Mouse (Mus musculus) myocyte (in vitro differentiated cells): ENCODE results near the gene E2f3. TPM values are rescaled to one million over a fixed set of nuclear protein-coding genes. Genes with fewer than 3 reads are reported as not detected.
A peak's percentile ranks its signal among the peaks of the same experiment; 100 is the strongest.

ENCODE experiments used
- H3K27me3 ChIP-seq: one replicate; pipeline ENCODE4 v1.6.1; 2011; ENCODE audit not compliant: control insufficient read depth, insufficient read depth, insufficient read length
- H3K36me3 ChIP-seq: one replicate; pipeline ENCODE4 v1.6.1; 2011; ENCODE audit not compliant: control insufficient read depth, insufficient read depth
- H3K4me2 ChIP-seq: one replicate; pipeline ENCODE4 v1.6.1; 2011; ENCODE audit warnings: low read depth, control low read depth
- H3K4me3 ChIP-seq: one replicate; pipeline ENCODE4 v1.5.1; 2011; ENCODE audit warnings: mild to moderate bottlenecking, control low read depth, moderate library complexity
- H3K79me2 ChIP-seq: one replicate; pipeline ENCODE4 v1.6.1; 2011; ENCODE audit not compliant: control insufficient read depth, insufficient read depth
- H3ac ChIP-seq: one replicate; pipeline ENCODE4 v1.6.1; 2011; ENCODE audit not compliant: control insufficient read depth, insufficient read length
- CEBPB ChIP-seq: IDR thresholded peaks from 2 replicates; pipeline ENCODE4 v1.6.1; 2011; ENCODE audit warnings: mild to moderate bottlenecking, moderate library complexity; ENCODE audit not compliant: poor library complexity, insufficient read depth, severe bottlenecking
- E2F4 ChIP-seq: IDR thresholded peaks from one replicate; pipeline ENCODE4 v1.6.1; 2011; ENCODE audit warnings: mild to moderate bottlenecking, control low read depth, moderate library complexity; ENCODE audit not compliant: insufficient read depth
- MAX ChIP-seq: IDR thresholded peaks from one replicate; pipeline ENCODE4 v1.6.1; 2011; ENCODE audit warnings: low read depth, mild to moderate bottlenecking, control low read depth
- MYOD1 ChIP-seq, 3 experiments: IDR thresholded peaks; one replicate each; pipeline ENCODE4 v1.6.1; 2011; ENCODE audit warnings: control low read depth in 2 of 3, low read depth in 2 of 3, mild to moderate bottlenecking in 2 of 3, moderate library complexity in 1 of 3; ENCODE audit not compliant: insufficient read length in 2 of 3, control insufficient read depth in 1 of 3
- MYOG ChIP-seq, 3 experiments: IDR thresholded peaks; one replicate each; pipeline ENCODE4 v1.6.1; 2011; ENCODE audit warnings: control low read depth in 2 of 3, low read depth in 2 of 3, mild to moderate bottlenecking in 2 of 3; ENCODE audit not compliant: insufficient read length in 2 of 3, control insufficient read depth in 1 of 3, insufficient read depth in 1 of 3
- POLR2A ChIP-seq: IDR thresholded peaks from one replicate; pipeline ENCODE4 v1.6.1; 2011; ENCODE audit warnings: low read depth, mild to moderate bottlenecking, control low read depth, moderate library complexity; ENCODE audit not compliant: insufficient read length
- POLR2AphosphoS2 ChIP-seq: IDR thresholded peaks from one replicate; pipeline ENCODE4 v1.6.1; 2011; ENCODE audit warnings: low read depth, control low read depth; ENCODE audit not compliant: insufficient read length
- REST ChIP-seq: IDR thresholded peaks from one replicate; pipeline ENCODE4 v1.6.1; 2011; ENCODE audit warnings: mild to moderate bottlenecking, control low read depth, moderate library complexity; ENCODE audit not compliant: insufficient read depth, insufficient read length
- SRF ChIP-seq: IDR thresholded peaks from one replicate; pipeline ENCODE4 v1.6.1; 2011; ENCODE audit warnings: low read depth; ENCODE audit not compliant: control insufficient read depth, insufficient read length
- TCF12 ChIP-seq: IDR thresholded peaks from one replicate; pipeline ENCODE4 v1.6.1; 2011; ENCODE audit warnings: mild to moderate bottlenecking, control low read depth; ENCODE audit not compliant: poor library complexity, insufficient read depth, severe bottlenecking
- TCF3 ChIP-seq: IDR thresholded peaks from one replicate; pipeline ENCODE4 v1.6.1; 2011; ENCODE audit warnings: low read depth, control low read depth; ENCODE audit not compliant: insufficient read length
- USF1 ChIP-seq: IDR thresholded peaks from one replicate; pipeline ENCODE4 v1.6.1; 2011; ENCODE audit warnings: low read depth, mild to moderate bottlenecking, control low read depth, moderate library complexity
- polyA plus RNA-seq: library from polyadenylated mRNA; unstranded; fragments of >200 nt; fragmentation: generic; extraction: Trizol; gene quantifications from one replicate; pipeline ENCODE4 v1.2.1, GENCODE M21; 2012; ENCODE audit warnings: missing spikeins

Gene E2f3
- polyA plus RNA-seq, 1 experiment, result 5.6 TPM

DNA sequence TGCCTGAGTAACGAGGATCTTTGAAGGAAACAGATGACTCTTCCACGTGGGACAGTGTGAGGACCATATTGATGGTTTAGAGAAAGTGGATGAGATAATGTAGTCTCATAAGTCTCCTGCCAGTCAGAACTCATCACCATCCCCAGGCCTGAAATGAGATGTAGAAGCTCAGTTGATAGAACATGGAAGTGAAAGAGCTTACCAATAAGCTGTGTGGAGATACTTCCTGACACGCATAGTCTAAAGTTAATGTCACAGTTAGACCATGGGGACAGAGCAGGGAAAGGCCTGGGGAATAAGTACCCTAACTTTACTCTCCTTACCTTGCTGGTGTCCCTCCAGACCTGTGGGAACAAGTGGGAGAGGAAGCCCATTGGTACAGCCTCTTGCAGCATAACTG is 22.9 kb upstream of the E2f3 start:
- no peak overlapping the region for H3ac ChIP-seq
- H3K4me2 ChIP-seq, result no peak overlapping the region
- no peak overlapping the region for H3K4me3 ChIP-seq
- no peaks in the 10 kb centered on the region for H3K36me3 ChIP-seq
- H3K27me3 ChIP-seq, result no peaks in the 10 kb centered on the region
- no peak for TF ChIP-seq E2F4
- TF ChIP-seq USF1, result no peak
- TF ChIP-seq MYOD1 (IDR thresholded peaks at IDR 0.05; ENCODE audit: control insufficient read depth in 1 of 3, insufficient read length in 2 of 3, low read depth in 2 of 3), result no peak
- no peak for TF ChIP-seq TCF3
- no peak for TF ChIP-seq POLR2AphosphoS2
- TF ChIP-seq MYOG (IDR thresholded peaks at IDR 0.05; ENCODE audit: control insufficient read depth in 1 of 3, insufficient read depth in 1 of 3, insufficient read length in 2 of 3, low read depth in 2 of 3), result no peak
- no peak for TF ChIP-seq SRF
- no peak for TF ChIP-seq POLR2A
- no peak for TF ChIP-seq CEBPB
- no peak for TF ChIP-seq MAX
- TF ChIP-seq TCF12, result no peak
- no peak for TF ChIP-seq REST
- no peaks in the 10 kb centered on the region for H3K79me2 ChIP-seq

GRCm38 (mm10) chr13:30005422-30005821 is 19.6 kb upstream of the E2f3 start:
- Histone ChIP-seq H3K36me3 (no peaks in the 10 kb centered on the region), H3K4me2 (no peak overlapping the region), H3K79me2 (no peaks in the 10 kb centered on the region), H3K4me3 (no peak overlapping the region), H3K27me3 (no peaks in the 10 kb centered on the region), H3ac (no peak overlapping the region)
- TF ChIP-seq REST (no peak), SRF (no peak), MAX (no peak), TCF3 (no peak), POLR2AphosphoS2 (no peak), CEBPB (no peak), MYOD1 (IDR thresholded peaks at IDR 0.05; ENCODE audit: control insufficient read depth in 1 of 3, insufficient read length in 2 of 3, low read depth in 2 of 3) (no peak), MYOG (IDR thresholded peaks at IDR 0.05; ENCODE audit: control insufficient read depth in 1 of 3, insufficient read depth in 1 of 3, insufficient read length in 2 of 3, low read depth in 2 of 3) (no peak), USF1 (no peak), TCF12 (no peak), E2F4 (no peak), POLR2A (no peak)

DNA sequence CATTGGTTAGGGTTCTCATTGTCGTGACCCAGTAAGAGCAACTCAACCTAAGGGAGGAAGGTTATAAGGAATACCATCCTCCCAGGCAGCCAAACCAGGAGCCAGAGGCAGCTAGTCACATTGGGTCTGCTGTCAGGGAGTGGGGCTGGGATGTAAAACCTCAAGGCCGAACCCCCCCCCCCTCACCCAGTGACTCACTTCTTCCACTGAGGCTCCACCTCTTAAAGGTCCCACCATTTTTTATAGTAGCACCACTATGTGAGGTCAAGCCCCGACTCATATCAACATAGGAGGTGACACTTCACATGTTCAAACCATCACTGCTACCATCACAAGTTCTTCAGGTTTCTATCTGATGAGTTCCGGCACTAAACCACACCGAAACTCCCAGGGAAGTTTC is 19.0 kb upstream of the E2f3 start:
- Histone ChIP-seq H3K4me3 (no peak overlapping the region), H3K36me3 (no peaks in the 10 kb centered on the region), H3K27me3 (no peaks in the 10 kb centered on the region), H3K79me2 (no peaks in the 10 kb centered on the region), H3ac (no peak overlapping the region), H3K4me2 (no peak overlapping the region)
- TF ChIP-seq MAX, result no peak
- no peak for TF ChIP-seq MYOG (IDR thresholded peaks at IDR 0.05; ENCODE audit: control insufficient read depth in 1 of 3, insufficient read depth in 1 of 3, insufficient read length in 2 of 3, low read depth in 2 of 3)
- no peak for TF ChIP-seq MYOD1 (IDR thresholded peaks at IDR 0.05; ENCODE audit: control insufficient read depth in 1 of 3, insufficient read length in 2 of 3, low read depth in 2 of 3)
- TF ChIP-seq CEBPB, result no peak
- no peak for TF ChIP-seq SRF
- TF ChIP-seq POLR2AphosphoS2, result no peak
- no peak for TF ChIP-seq REST
- no peak for TF ChIP-seq USF1

DNA sequence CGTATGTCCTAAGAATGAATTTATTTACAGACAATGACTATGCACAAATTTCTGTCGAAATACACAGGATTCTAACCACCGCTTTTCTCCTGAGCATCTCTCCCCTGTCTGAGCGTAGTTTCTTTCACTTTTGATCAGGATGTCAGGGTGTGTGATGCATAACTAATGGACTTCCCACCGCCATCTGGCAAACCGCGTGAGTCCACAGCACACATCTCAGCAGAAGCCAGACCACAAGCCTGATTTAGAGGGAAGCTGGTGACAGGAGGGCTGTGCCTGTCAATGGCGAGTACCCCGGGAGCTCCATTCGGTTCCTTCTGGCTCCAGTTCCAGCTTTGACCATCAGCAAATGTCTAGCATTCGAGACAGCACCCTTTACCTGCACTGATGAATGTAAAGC is 17.3 kb upstream of the E2f3 start:
- Histone ChIP-seq H3K36me3 (no peaks in the 10 kb centered on the region), H3ac (no peak overlapping the region), H3K27me3 (no peaks in the 10 kb centered on the region), H3K4me3 (no peak overlapping the region), H3K79me2 (no peaks in the 10 kb centered on the region), H3K4me2 (peak overlapping the region; percentile 53)
- TF ChIP-seq POLR2AphosphoS2 (no peak), TCF12 (no peak), MYOG (IDR thresholded peaks at IDR 0.05; ENCODE audit: control insufficient read depth in 1 of 3, insufficient read depth in 1 of 3, insufficient read length in 2 of 3, low read depth in 2 of 3) (peak in 1 of 3 experiments; percentile 18), USF1 (no peak)

- no peaks in the 10 kb centered on the region for H3K27me3 ChIP-seq
- no peak overlapping the region for H3K4me3 ChIP-seq
- no peak for TF ChIP-seq E2F4
- TF ChIP-seq MAX, result no peak
- no peaks in the 10 kb centered on the region for H3K79me2 ChIP-seq
- H3K4me2 ChIP-seq, result no peak overlapping the region
- no peak overlapping the region for H3ac ChIP-seq
- H3K36me3 ChIP-seq, result no peaks in the 10 kb centered on the region
These were observed 15.2 kb upstream of the E2f3 start for GRCm38 (mm10) chr13:30001041-30001440.
